Mouse (Mus musculus) frontal cortex, postnatal 25 days (tissue): ENCODE measurements around the gene Ppm1m.

ENCODE experiments used
- DNase-seq, 2 experiments: peaks; one replicate each; pipeline ENCODE4 v3.0.0; 2022; ENCODE audit warnings: low spot score in 2 of 2

The Ppm1m gene

DNA sequence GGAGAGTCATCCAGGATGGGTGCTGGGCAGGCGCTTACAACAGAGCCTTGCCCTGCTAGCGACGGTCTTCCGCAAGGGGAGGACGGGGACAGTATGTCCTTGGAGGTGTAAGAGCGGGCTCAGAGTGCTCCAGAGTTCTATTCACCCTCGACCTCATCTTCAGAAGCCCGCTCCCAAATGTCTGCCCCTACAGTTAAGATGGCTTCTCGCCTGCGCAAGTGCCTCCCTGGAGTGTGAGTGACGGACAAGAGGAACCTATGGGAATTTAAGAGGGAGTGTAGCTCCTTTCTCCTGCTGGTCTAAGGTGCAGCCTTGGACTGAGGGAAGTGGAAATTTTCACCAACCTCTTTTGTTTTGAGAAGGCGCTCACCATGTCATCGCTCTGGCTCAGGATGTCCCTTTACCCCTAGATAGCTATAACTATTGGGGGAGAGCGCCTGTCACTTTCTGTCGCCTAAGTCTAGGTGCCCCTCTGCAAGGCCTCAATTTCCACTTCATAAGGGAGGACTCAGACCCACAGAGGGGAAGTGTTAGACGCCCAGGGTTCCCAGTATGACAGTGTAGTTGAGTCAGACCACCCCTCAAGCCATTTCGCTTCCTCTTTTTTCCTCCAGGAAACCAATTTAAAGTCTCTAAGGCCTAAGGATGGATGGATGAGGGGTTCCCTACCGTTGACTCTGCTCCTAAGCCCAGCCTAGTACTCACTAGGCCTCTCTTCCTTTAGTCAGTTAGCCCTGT, at the start of gene Ppm1m:
Gene Ppm1m, minus strand, starts transcription at position 212 of the 738 bp plus-strand sequence.
- DNase-seq = no peak

DNA sequence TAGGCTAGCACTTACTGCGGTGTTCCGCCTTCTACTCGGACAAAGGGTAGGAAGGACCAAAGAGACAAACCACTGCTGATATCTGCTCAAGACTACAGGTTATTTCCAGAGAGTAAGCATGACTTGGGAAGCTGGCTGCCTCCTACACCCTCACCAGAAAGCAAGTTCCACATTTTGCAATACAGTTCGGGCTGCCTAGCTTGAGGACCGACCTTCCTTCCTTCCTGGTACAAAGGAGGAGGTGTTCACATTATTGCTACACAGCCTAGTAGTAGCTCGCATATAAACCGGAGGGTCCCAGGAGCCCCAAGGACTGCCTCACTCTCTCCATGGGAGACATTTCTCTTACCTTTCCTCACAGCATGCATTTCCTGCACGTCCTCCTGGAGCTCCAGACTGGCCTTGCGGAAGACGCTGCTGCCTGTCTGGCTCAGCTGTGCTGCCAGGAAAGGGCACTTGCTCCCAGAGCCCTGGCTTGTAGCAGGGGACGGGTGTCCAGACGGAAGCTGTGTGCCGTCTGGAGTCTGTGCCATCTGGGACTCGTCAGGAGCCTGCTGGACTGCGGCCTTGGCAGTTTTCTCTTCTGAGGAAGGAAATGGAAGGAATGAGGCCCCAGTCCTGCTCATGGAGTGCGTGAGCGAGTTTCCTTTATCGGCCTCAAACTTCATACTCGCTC, 43.4 kb upstream of the Ppm1m start:
- no peak for DNase-seq

DNA sequence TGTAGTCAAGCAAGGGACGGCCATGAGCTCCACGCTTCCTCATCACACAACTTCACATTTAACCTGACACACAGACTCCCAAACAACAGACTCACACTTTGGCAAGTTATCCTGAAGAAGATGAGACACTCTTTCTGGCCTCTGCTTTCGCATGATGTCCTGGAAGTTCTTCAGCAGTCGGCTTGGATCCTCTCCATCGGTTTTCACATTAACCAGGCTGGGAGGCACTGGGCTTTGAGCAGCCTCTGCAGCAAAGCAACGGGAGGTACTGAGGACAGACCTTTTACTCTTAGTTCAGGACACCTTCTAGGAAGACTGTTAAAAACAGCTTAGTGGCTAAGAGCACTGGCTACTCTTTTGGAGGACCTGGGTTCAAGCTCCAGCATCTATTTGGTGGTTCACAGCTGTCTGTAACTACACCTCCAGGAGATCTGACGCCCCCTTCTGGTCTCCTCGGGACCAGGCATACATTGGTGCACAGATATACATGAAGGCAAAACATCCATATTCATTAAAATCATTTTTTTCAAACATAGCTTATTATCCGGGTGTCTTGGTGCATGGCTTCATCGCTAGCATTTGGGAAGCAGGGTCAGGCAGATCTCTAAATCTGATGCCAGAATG, 42.1 kb upstream of the Ppm1m start:
- DNase-seq = no peak

DNA sequence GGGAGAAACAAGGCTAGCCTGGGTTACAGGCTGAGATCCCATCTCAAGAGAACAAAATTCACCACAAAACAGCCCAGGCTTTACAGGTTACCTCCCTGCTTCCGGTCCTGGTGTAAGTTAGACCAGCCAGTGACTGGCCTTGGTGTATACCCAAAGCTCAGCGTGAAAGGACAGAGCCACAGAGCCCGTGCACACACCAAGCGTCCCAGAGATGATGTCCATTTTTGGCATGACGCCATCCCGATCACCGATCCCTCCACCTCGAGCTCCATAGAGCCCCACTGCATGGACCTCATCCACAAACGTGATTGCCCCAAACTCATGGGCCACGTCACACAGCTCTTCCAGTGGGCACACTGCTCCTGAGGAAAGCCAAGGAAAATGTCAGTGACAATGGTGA, 38.3 kb upstream of the Ppm1m start:
- no peak for DNase-seq

DNA sequence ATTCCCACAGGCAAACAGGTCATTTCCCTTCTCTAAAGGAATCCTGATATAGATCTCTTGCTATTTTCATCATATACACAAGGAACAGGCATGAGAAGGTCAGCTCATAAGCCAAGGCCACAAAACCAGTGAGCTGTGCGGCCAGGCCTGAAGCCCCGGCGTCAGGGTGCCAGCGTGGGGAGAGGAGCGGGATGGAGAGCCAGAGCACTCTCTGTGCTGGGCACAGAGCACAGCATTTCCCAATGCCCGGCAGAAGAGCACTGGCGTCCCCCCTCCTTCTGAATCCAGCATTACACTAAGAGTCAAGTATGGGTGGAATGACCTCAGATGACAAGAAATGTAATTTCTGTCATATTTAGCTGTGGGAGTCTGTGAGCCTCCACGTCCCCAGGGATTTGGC, 37.9 kb upstream of the Ppm1m start:
- DNase-seq = no peak

DNA sequence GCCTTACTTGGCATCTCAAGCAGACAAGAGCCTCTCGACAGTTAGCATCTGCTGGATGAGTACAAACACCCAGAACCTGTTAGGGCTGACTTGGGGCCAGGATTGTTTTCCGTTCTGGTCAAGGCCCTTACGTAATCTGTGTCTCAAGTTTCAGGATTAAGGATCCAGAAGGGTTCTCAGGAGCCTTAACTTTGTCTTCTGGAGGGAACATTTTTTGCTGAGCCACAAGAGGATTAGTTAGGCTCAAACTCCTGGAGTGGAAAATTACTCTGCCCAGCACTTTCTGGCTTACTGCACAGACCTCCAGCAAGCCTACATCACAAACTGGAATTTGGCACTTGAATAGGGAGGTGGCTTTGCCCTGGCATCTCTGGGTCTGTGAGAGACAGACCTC, 37.3 kb upstream of the Ppm1m start:
- no peak for DNase-seq

DNA sequence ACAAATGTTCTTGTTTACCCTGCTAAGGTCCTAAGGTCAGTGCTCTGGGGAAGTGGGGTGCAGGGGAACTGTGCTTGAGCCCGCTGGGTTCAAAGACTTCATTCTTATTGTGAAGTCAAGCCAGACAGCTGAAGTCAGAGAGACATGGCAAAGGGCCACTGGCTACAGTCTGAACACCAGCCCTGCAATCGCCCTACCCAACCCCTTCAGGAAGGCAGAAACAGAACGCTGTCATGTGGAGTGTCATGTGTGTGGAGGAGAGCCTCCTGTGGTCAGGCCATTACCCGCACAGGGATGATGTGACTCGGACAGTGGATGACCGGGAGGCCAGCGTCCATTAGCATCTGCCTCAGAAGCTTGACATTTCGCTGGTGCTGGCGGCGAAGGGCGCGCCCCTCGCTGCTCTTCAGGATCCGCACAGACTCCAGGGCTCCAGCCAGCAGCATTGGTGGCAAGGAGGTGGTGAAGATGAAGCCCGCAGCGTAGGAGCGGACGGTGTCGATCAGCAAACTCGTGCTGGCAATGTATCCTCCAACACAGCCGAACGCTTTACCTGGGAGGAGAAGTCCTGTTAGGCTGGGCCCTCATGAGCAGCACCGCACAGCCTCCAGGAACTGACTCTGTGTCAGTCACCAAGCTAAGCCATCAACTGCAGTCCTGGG, 36.7 kb upstream of the Ppm1m start:
- no peak for DNase-seq

DNA sequence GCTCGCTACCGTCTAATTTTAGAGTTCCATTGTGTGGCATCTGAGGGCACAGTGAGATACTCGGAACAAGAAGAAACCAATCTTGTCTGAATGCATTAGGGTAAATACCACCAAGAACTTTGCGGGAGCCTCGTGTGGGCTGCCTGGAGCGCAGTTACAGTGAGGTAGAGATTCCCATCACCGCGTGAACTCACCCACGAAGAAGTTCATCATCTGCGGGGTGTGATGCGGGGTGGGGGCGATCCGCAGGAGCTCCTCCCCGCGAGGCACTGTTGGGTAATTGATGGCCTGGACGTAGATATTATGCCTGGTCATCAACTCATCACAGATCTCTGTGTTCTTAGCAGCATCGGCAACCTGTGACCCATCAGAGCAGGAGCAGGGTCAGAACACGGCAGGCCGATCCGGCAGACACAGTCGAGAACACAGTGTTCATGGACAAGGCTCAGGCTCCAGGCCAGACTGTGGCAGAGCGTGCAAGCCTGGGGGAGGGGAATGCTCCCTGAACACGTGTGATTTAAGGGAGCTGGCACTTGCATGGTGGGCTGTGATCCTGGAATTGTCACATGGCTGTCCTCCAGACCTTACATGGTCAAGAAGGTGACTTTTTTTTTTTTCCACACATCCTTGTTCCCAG, 35.8 kb upstream of the Ppm1m start:
- DNase-seq = no peak

DNA sequence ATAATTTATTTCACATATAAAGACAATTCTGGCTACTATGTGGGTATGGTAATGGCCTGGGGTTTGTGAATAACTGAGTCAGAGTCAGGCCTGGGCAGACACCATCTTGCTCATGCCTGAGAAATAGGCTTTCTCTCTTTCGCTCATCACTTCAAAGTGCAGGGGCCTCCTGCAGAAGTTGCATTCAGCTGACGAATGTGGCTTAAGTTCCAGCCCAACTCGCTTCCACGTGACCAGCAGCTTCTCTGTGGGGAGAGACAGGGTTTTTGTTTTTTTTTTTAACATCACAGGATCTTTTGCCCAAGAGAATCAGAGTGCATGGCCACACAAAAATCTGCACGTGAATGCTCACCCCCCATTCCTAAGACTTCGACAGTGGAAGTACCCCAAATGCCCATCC, 34.4 kb upstream of the Ppm1m start:
- no peak for DNase-seq

DNA sequence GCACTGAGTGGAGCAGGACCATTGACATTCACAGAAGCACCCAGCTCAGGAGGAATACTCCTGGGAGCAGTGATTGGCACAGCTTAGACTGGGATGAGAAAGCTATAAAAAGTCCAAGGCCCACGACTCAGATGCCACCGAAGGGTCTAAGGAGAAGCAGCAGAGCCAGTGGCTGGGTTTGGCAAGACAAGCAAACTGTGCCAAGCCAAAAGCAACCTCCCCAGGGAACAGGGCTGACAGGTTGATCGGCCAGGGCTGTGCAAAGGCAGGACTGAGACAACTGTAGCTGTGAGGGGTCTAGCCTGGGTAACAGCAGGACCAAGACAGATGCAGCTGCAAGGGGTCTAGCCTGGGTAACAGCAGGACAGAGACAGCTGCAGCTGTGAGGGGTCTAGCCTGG, 33.4 kb upstream of the Ppm1m start:
- DNase-seq = no peak

DNA sequence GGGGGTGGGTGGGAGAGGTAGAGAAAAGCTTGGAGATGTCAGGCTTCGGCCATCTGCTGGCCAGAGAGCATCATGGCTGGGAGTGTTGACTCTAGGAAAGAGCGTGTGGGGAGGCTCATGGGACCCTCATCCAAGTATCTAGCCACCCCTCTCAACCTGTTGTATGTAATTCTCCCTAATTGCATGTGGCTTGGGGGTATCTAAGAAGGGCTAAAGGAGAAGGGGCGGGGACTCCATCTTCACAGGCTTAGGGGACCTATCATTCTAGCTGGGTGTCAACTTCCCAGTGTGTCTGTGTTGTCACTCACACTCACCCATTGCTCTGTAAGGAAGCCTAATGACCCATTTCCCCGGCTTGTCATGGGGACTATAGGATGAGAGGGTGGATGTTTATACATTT, 32.3 kb upstream of the Ppm1m start:
- no peak for DNase-seq

DNA sequence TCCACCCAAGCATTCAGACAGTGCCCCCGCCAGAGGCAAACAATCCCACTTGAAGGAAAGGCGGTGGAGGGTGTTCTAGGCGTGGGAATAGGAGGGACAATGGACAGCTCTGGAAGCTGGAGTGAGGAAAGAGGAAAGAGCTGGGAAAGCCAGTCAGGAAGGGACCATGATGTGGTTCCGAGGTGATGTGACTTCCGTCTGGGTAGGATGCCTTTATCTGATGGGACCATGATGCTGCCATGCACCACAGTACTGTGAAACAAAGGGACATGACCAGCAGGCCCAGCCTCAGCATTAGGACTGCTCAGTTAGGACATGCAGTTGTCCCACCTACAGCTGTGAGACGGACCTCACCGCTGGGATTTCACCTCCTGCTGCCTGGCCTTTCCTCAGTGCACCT, 31.7 kb upstream of the Ppm1m start:
- no peak for DNase-seq

DNA sequence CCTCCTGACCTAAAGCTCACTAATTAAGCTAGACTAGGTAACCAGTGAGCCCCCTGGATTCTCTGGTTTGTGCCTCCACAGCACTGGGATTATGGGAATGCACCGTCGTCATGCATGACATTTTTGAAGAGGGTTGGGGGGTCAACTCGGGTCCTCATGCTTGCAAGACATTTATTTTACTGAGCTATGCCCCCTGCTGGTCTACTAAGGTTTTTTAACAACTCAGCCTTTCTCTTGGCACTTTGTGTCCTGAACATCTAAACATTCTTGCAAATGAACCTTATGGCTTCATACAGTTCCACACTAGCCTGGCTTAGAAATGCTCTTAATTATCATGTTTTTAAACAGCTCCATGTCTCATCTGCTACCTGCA, 31.2 kb upstream of the Ppm1m start:
- no peak for DNase-seq

DNA sequence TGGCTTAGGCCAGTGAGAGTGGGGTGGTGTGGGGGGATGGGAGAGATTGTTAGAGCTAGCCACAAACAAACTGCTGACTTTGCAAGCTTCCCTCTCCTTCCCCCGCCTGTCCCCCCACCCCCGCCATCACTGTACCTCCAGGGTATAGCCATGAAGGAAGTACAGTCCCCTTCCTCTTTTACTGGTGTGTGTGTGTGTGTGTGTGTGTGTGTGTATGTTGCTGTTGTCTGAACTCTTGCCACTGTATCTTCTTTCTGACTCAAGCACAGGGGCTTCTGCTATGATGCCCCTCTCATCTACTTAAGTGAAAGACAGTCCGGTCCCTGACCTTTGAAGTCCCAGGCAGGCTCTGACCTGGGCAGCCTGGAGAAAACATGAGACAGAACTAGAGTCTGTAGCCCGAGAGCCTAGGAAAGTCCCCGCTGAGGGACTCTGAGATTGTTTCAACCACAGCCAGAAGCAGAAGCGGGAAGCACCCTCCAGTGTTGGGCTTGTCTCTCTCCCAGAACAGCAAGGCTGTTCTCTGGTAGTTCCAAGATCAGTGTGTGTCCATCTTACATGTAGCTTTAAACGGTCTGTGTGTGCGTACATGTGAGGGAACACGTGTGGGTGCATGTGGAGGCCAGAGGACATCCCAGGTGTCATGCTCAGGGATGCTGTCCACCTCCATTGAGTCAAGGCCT, 30.6 kb upstream of the Ppm1m start:
- DNase-seq = no peak

DNA sequence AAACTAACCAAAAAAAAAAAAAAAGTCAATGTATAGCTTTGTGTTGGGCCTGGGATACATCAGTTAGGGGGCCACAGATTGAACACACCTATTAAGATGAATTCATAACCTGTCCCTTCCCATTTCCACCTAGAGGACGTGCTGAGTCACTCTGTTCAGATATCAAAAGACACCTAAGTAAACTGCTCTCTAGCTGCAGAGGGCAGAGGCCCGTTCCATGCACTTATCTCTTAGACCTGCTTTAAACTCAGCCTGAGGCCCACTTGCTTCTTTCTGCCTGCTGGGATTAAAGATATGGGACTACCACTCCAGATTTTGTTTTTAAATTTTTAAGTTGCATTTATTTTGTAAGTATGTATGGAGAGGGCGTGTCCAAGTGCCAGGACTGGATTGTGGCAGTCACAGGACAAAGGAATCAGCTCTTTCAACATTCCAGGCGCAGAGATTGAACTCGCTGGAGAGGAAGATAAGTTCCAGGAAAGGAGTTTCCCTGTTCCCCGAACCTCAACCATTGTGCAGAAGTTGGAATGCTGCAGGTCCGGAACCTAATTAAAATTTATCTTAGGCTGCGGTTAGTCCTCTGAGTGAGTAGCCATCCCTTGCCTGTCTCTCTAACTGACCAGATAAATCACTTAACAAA, 28.4 kb upstream of the Ppm1m start:
- no peak for DNase-seq

DNA sequence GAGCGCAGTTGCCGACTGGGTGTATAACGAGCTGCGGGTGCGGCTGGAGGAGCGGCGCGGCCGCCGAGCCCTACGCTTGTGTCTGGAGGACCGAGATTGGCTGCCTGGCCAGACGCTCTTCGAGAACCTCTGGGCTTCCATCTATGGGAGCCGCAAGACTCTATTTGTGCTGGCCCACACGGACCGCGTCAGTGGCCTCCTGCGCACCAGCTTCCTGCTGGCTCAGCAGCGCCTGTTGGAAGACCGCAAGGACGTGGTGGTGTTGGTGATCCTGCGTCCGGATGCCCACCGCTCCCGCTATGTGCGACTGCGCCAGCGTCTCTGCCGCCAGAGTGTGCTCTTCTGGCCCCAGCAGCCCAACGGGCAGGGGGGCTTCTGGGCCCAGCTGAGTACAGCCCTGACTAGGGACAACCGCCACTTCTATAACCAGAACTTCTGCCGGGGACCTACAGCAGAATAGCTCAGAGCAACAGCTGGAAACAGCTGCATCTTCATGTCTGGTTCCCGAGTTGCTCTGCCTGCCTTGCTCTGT, 26.7 kb upstream of the Ppm1m start:
- DNase-seq = peak in 1 of 2 experiments; percentile 32

DNA sequence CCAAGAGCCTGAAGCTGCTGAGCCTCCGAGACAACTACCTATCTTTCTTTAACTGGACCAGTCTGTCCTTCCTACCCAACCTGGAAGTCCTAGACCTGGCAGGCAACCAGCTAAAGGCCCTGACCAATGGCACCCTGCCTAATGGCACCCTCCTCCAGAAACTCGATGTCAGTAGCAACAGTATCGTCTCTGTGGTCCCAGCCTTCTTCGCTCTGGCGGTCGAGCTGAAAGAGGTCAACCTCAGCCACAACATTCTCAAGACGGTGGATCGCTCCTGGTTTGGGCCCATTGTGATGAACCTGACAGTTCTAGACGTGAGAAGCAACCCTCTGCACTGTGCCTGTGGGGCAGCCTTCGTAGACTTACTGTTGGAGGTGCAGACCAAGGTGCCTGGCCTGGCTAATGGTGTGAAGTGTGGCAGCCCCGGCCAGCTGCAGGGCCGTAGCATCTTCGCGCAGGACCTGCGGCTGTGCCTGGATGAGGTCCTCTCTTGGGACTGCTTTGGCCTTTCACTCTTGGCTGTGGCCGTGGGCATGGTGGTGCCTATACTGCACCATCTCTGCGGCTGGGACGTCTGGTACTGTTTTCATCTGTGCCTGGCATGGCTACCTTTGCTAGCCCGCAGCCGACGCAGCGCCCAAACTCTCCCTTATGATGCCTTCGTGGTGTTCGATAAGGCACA, 26.1 kb upstream of the Ppm1m start:
- DNase-seq = no peak

DNA sequence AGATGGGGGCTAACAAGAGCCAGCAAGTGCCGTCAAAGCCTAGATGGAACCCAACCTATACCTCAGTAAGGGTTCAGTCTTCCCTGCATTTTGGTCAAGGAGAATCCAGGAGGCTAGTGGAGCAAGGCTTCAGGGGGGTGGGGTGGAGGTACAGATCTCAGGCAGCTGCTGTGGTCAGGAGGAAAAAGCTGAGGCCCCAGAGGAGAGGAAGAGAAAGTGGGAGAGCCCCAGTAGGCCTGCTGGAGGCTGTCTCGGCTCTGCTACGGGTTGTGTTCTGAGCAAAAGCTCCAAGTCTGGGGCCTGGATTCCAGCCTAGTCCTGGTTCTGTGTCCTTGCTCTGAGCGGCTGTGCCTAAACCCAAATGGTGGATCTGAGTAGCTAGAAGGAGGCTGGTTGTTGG, 23.4 kb upstream of the Ppm1m start:
- no peak for DNase-seq

DNA sequence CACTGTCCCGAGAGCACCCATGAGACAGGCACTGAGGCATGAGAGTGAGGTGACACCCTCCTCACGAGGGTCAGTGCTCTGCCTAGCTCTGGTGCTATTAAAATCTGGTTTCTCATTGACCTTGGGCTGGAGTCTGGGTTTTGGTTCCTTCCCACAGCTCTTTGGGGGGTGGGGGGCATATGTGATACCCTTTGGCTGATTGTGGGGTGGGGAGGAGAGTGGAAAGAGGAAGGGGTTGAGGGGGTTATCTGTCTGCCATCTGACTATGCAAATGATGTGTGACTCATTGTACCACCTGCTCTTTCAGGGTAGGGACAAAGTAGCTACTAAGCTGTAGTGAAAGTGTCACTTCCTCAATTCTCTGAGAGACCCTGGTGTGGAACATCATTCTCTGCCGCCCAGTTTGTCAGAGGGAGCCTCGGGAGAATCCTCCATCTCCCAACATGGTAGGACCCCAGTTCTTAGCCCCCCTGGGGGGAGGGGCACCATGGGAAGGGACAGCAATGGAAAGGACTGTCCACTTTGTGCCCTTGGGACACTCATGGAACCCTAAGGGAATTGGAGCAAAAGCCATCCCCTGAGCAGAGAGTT, 22.8 kb upstream of the Ppm1m start, which contains the start of gene Tlr9:
Gene Tlr9, plus strand, starts transcription at position 338 of the 591 bp plus-strand sequence.
- no peak for DNase-seq
